Mouse (Mus musculus): Measurements from ENCODE around the gene Dchs1.

Dchs1 gene

GRCm38 (mm10) chr7:105787285-105788140 lies at the start of gene Dchs1:
Gene Dchs1, minus strand, starts transcription at chr7:105787654.
- in situ Hi-C loops (cut with MboI; ENCODE audit: unreplicated experiment in 2 of 2), result no loop called here

- in situ Hi-C loops (cut with MboI; ENCODE audit: unreplicated experiment in 2 of 2), result loop anchor here (5.0 to 25.0 kb wide), 2 partner anchors 287 to 1223 kb away; no protein-coding TSS in a partner anchor
Measured at GRCm38 (mm10) chr7:105824281-105824680, 36.8 kb upstream of the Dchs1 start.

GRCm38 (mm10) chr7:105818483-105818882 lies 31.0 kb upstream of the Dchs1 start:
- in situ Hi-C loops (cut with MboI; ENCODE audit: unreplicated experiment in 2 of 2), result loop anchor here (5.0 to 25.0 kb wide), 4 partner anchors 184 to 1229 kb away; partner anchors contain the start of genes Cnga4 (in 1 of the 2), Fam160a2 (in 1 of the 2) and Trim3 (in 1 of the 2)

GRCm38 (mm10) chr7:105816736-105817135 lies 29.3 kb upstream of the Dchs1 start:
- in situ Hi-C loops (cut with MboI; ENCODE audit: unreplicated experiment in 2 of 2), result loop anchor here (5.0 to 25.0 kb wide), 4 partner anchors 182 to 1231 kb away; partner anchors contain the start of genes Cnga4 (in 1 of the 2), Fam160a2 (in 1 of the 2) and Trim3 (in 1 of the 2)

- in situ Hi-C loops (cut with MboI; ENCODE audit: unreplicated experiment in 2 of 2), result loop anchor here (5.0 to 25.0 kb wide), 5 partner anchors 86 to 409 kb away; partner anchors contain the start of genes Cnga4 (in 1 of the 2), Fam160a2 (in 1 of the 2), Smpd1 (in 1 of the 2) and Trim3 (in 1 of the 2)
Measured at GRCm38 (mm10) chr7:105813326-105813725, 25.9 kb upstream of the Dchs1 start.

- in situ Hi-C loops (cut with MboI; ENCODE audit: unreplicated experiment in 2 of 2), result loop anchor here (5.0 to 25.0 kb wide), 5 partner anchors 85 to 408 kb away; partner anchors contain the start of genes Cnga4 (in 1 of the 2), Fam160a2 (in 1 of the 2), Smpd1 (in 1 of the 2) and Trim3 (in 1 of the 2)
Measured at GRCm38 (mm10) chr7:105812566-105812965, 25.1 kb upstream of the Dchs1 start.

- in situ Hi-C loops (cut with MboI; ENCODE audit: unreplicated experiment in 2 of 2), result loop anchor here (5.0 to 25.0 kb wide), 5 partner anchors 84 to 407 kb away; partner anchors contain the start of genes Cnga4 (in 1 of the 2), Fam160a2 (in 1 of the 2), Smpd1 (in 1 of the 2) and Trim3 (in 1 of the 2)
Measured at GRCm38 (mm10) chr7:105811516-105811915, 24.1 kb upstream of the Dchs1 start.

- in situ Hi-C loops (cut with MboI; ENCODE audit: unreplicated experiment in 2 of 2), result loop anchor here (5.0 to 25.0 kb wide), 5 partner anchors 84 to 406 kb away; partner anchors contain the start of genes Cnga4 (in 1 of the 2), Fam160a2 (in 1 of the 2), Smpd1 (in 1 of the 2) and Trim3 (in 1 of the 2)
Measured at GRCm38 (mm10) chr7:105810877-105811489, 23.5 kb upstream of the Dchs1 start, which contains the start of gene Mrpl17. Gene Mrpl17, minus strand, starts transcription at chr7:105811099.

- in situ Hi-C loops (cut with MboI; ENCODE audit: unreplicated experiment in 2 of 2), result loop anchor here (5.0 to 25.0 kb wide), 5 partner anchors 83 to 406 kb away; partner anchors contain the start of genes Cnga4 (in 1 of the 2), Fam160a2 (in 1 of the 2), Smpd1 (in 1 of the 2) and Trim3 (in 1 of the 2)
Measured at GRCm38 (mm10) chr7:105810280-105810876, 22.9 kb upstream of the Dchs1 start.

GRCm38 (mm10) chr7:105809836-105810235 lies 22.4 kb upstream of the Dchs1 start:
- in situ Hi-C loops (cut with MboI; ENCODE audit: unreplicated experiment in 2 of 2), result loop anchor here (5.0 to 25.0 kb wide), 6 partner anchors 83 to 405 kb away; partner anchors contain the start of genes Arfip2 (in 1 of the 2), Cnga4 (in 1 of the 2), Fam160a2 (in 1 of the 2) and Gm45799 (in 1 of the 2)

GRCm38 (mm10) chr7:105808385-105808784 lies 20.9 kb upstream of the Dchs1 start:
- in situ Hi-C loops (cut with MboI; ENCODE audit: unreplicated experiment in 2 of 2), result loop anchor here in 1 of 2 experiments (5.0 to 25.0 kb wide), 2 partner anchors 166 to 271 kb away; partner anchors contain the start of genes Arfip2, Gm45799 and Timm10b

- in situ Hi-C loops (cut with MboI; ENCODE audit: unreplicated experiment in 2 of 2), result loop anchor here in 1 of 2 experiments (5.0 to 25.0 kb wide), 2 partner anchors 164 to 269 kb away; partner anchors contain the start of genes Arfip2, Gm45799 and Timm10b
Measured at GRCm38 (mm10) chr7:105806716-105807115, 19.3 kb upstream of the Dchs1 start.

- in situ Hi-C loops (cut with MboI; ENCODE audit: unreplicated experiment in 2 of 2), result loop anchor here in 1 of 2 experiments (5.0 to 25.0 kb wide), 2 partner anchors 164 to 269 kb away; partner anchors contain the start of genes Arfip2, Gm45799 and Timm10b
Measured at GRCm38 (mm10) chr7:105806125-105806524, 18.7 kb upstream of the Dchs1 start.

GRCm38 (mm10) chr7:105803428-105803827 lies 16.0 kb upstream of the Dchs1 start:
- in situ Hi-C loops (cut with MboI; ENCODE audit: unreplicated experiment in 2 of 2), result loop anchor here in 1 of 2 experiments (25.0 kb wide), 1 partner anchor 266 kb away; no protein-coding TSS in a partner anchor

GRCm38 (mm10) chr7:105802771-105803170 lies 15.3 kb upstream of the Dchs1 start:
- in situ Hi-C loops (cut with MboI; ENCODE audit: unreplicated experiment in 2 of 2), result loop anchor here in 1 of 2 experiments (25.0 kb wide), 1 partner anchor 265 kb away; no protein-coding TSS in a partner anchor

- in situ Hi-C loops (cut with MboI; ENCODE audit: unreplicated experiment in 2 of 2), result loop anchor here in 1 of 2 experiments (25.0 kb wide), 1 partner anchor 265 kb away; no protein-coding TSS in a partner anchor
Measured at GRCm38 (mm10) chr7:105802312-105802711, 14.9 kb upstream of the Dchs1 start.

GRCm38 (mm10) chr7:105796972-105797371 lies 9.5 kb upstream of the Dchs1 start:
- in situ Hi-C loops (cut with MboI; ENCODE audit: unreplicated experiment in 2 of 2), result no loop called here

- in situ Hi-C loops (cut with MboI; ENCODE audit: unreplicated experiment in 2 of 2), result no loop called here
Measured at GRCm38 (mm10) chr7:105795759-105796366, 8.4 kb upstream of the Dchs1 start.

GRCm38 (mm10) chr7:105793701-105794100 lies 6.2 kb upstream of the Dchs1 start:
- in situ Hi-C loops (cut with MboI; ENCODE audit: unreplicated experiment in 2 of 2), result no loop called here
